Mouse (Mus musculus) bone marrow, adult 2 months (tissue): ENCODE results near the gene Ascc1.

Source experiments
- CTCF ChIP-seq: fragments of 200-500 bp; IDR thresholded peaks from 2 replicates; pipeline ENCODE4 v1.5.1; 2011; ENCODE audit warnings: low read length, control low read depth; ENCODE audit not compliant: control insufficient read depth, insufficient read depth
- POLR2A ChIP-seq: fragments of 200-500 bp; IDR thresholded peaks from 2 replicates; pipeline ENCODE4 v1.6.1; 2011; ENCODE audit warnings: low read depth, mild to moderate bottlenecking, control low read depth, low read length, borderline replicate concordance; ENCODE audit not compliant: control insufficient read depth

- TF ChIP-seq POLR2A (no peak), CTCF (no peak)
These were observed 33.1 kb downstream of the Ascc1 start for GRCm38 (mm10) chr10:60035744-60036143.
